Mouse (Mus musculus): Measurements from ENCODE around the gene Gfod1. TPM values are rescaled to one million over a fixed set of nuclear protein-coding genes. Genes with fewer than 3 reads are reported as not detected.

The Gfod1 gene
- polyA plus RNA-seq, 1 experiment from 2014 or later = 0.50 TPM

DNA sequence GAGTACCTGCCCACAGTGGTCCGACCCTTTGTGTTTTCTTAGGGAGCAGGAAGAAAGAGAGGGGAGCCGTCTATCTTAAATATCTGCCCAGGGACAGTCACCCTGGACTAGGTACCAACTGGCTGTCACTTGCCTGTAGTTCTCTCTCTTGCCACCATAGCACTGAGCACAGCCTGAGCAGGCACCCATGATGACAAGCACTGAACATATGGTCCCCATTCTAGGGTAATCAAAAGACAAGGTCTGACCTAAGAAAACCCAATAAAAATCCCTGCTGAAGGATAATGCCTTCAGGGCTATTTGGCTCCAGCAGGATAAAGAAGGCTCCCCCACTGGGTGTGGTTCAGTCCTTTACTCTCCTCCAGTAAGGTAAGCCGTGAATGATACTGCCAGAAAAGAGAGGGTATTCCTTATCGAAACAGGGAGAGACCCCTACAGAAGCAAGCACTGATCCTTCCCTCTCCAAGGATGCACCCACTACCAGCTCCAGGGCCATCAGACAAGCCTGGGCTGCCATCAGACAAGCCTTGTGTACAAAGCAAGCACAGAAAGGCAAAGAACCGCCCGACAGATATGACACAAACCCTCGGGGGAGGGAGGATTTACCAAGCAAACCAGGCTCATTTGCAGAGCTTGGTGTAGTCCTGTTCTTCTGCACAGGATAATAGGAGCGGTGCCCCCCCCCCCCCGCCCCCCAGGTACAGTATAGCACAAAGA is 68.9 kb downstream of the Gfod1 start:
- peaks cover 11% of the 10 kb centered on the region for H3K4me1 ChIP-seq (replicated peaks; ENCODE audit: control insufficient read depth, insufficient read depth, low read length)
- H3K27me3 ChIP-seq (replicated peaks; ENCODE audit: control insufficient read depth, insufficient read depth, low read length) = no peaks in the 10 kb centered on the region
- H3K9me3 ChIP-seq (ENCODE audit: control insufficient read depth) = no peaks in the 10 kb centered on the region
- no peak overlapping the region for H3K27ac ChIP-seq (ENCODE audit: low read depth, low read length)
- WGBS = 52% methylated on average over 9 of the region's 9 CpGs
- TF ChIP-seq CTCF (IDR thresholded peaks at IDR 0.05; ENCODE audit: low read depth) = no peak; the same call in 1 of the 2 replicates
- ATAC-seq = no peak
- no peak overlapping the region for H3K4me3 ChIP-seq (ENCODE audit: low read depth, low read length)
- H3K4me2 ChIP-seq (replicated peaks; ENCODE audit: low read depth) = no peak overlapping the region
- H3K36me3 ChIP-seq (ENCODE audit: control insufficient read depth, insufficient read depth) = no peaks in the 10 kb centered on the region
- H3K9ac ChIP-seq (ENCODE audit: low read depth, low read length) = no peak overlapping the region

DNA sequence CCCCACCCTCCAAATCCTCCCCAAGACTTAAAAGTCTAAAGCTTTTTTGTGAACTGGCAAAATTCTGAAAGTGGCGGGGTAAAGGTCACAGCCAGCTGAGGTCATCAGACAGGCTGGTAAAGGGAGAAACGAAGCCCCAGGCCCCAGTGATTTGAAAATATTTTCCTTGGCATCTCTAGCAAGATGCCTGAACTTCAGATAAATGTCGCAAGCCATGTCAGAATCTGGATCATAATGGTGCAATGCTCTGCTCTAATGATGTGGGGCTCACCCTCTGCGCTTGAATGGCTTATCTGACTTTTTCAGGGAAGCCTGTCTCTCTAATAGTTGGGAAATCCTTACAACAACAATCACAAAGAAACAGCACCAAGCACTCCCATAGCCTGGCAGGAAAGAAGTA is 70.6 kb downstream of the Gfod1 start:
- Histone ChIP-seq H3K9ac (ENCODE audit: low read depth, low read length) (no peak overlapping the region), H3K4me3 (ENCODE audit: low read depth, low read length) (no peak overlapping the region), H3K4me1 (replicated peaks; ENCODE audit: control insufficient read depth, insufficient read depth, low read length) (peaks cover 11% of the 10 kb centered on the region), H3K4me2 (replicated peaks; ENCODE audit: low read depth) (no peak overlapping the region), H3K36me3 (ENCODE audit: control insufficient read depth, insufficient read depth) (no peaks in the 10 kb centered on the region), H3K27me3 (replicated peaks; ENCODE audit: control insufficient read depth, insufficient read depth, low read length) (no peaks in the 10 kb centered on the region), H3K9me3 (ENCODE audit: control insufficient read depth) (no peaks in the 10 kb centered on the region), H3K27ac (ENCODE audit: low read depth, low read length) (no peak overlapping the region)
- ATAC-seq = no peak
- no peak for TF ChIP-seq CTCF (IDR thresholded peaks at IDR 0.05; ENCODE audit: low read depth)
- 81% methylated on average over 4 of the region's 4 CpGs for WGBS

DNA sequence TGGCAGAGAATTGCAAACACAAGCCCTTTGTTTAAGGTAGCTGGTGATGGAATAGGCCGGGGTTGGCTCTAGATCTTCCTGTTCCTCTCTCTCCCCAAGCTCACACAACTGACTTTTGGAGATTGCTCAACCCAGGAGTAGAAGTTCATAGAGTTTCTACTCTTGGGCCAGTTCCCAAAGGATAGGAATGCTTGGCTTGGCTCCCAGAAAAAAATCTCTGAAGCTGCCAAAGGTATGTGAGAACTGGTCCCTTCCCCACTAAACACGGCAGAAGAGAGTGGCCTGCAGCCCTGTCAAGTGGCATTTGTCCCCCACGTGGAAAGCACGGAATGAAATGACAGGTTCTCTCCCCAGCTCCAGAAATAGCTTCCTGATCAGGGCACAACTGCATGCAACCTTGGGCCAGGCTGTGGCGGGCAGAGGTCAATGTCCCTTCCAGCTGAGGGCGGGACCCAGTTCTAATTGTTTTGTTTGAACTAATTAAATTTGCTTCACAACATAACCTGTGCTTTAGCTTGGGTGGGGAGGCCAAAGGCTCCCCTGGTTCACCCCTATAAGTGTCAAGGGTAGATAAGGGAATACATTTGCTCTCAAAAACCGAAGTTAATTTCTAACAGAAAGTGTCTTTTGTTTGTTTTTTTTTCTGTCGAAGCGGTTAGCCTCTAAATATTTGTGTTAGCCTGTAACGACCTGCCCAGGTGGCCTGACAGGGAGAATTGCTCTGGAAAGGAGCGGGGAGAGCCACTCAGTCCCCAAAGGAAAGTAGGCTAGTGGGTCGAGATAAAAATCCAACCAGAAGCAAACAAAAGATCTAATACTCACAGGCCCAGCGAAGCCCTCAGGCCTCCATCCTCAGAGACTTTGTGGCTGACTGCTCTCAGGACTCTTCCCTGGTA is 71.8 kb downstream of the Gfod1 start:
- Histone ChIP-seq H3K9me3 (ENCODE audit: control insufficient read depth) (no peaks in the 10 kb centered on the region), H3K4me1 (replicated peaks; ENCODE audit: control insufficient read depth, insufficient read depth, low read length) (peaks cover 11% of the 10 kb centered on the region), H3K4me2 (replicated peaks; ENCODE audit: low read depth) (no peak overlapping the region), H3K9ac (ENCODE audit: low read depth, low read length) (no peak overlapping the region), H3K27ac (ENCODE audit: low read depth, low read length) (no peak overlapping the region), H3K36me3 (ENCODE audit: control insufficient read depth, insufficient read depth) (no peaks in the 10 kb centered on the region), H3K27me3 (replicated peaks; ENCODE audit: control insufficient read depth, insufficient read depth, low read length) (no peaks in the 10 kb centered on the region), H3K4me3 (ENCODE audit: low read depth, low read length) (no peak overlapping the region)
- TF ChIP-seq CTCF (IDR thresholded peaks at IDR 0.05; ENCODE audit: low read depth) = no peak
- peak; percentile 63 for ATAC-seq
- 15% methylated on average over 13 of the region's 13 CpGs for WGBS

DNA sequence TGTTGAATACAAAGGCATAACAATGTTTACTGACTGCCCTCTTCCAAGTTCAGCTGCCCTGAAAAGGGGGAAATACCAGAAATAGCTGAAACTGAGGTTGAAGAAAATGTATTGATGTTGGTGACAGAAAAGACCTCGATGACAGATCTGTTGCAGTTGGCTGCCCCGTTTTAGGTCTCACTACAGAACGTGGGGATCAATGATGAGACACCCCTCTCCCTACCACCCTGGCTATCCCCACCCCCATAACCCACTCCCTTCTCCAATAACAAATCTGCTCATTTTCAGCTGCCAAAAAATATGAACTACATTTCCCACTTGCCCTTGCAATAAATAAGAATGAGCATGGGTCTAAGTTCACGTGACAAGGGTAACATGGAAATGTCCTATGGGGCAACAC is 73.1 kb downstream of the Gfod1 start:
- no peaks in the 10 kb centered on the region for H3K36me3 ChIP-seq (ENCODE audit: control insufficient read depth, insufficient read depth)
- WGBS = 68% methylated on average over 4 of the region's 4 CpGs
- no peak overlapping the region for H3K4me3 ChIP-seq (ENCODE audit: low read depth, low read length)
- H3K9ac ChIP-seq (ENCODE audit: low read depth, low read length) = no peak overlapping the region
- ATAC-seq = no peak
- H3K27ac ChIP-seq (ENCODE audit: low read depth, low read length) = no peak overlapping the region
- H3K27me3 ChIP-seq (replicated peaks; ENCODE audit: control insufficient read depth, insufficient read depth, low read length) = no peaks in the 10 kb centered on the region
- no peak overlapping the region for H3K4me2 ChIP-seq (replicated peaks; ENCODE audit: low read depth)
- no peak for TF ChIP-seq CTCF (IDR thresholded peaks at IDR 0.05; ENCODE audit: low read depth)
- no peaks in the 10 kb centered on the region for H3K9me3 ChIP-seq (ENCODE audit: control insufficient read depth)
- H3K4me1 ChIP-seq (replicated peaks; ENCODE audit: control insufficient read depth, insufficient read depth, low read length) = peaks cover 11% of the 10 kb centered on the region

DNA sequence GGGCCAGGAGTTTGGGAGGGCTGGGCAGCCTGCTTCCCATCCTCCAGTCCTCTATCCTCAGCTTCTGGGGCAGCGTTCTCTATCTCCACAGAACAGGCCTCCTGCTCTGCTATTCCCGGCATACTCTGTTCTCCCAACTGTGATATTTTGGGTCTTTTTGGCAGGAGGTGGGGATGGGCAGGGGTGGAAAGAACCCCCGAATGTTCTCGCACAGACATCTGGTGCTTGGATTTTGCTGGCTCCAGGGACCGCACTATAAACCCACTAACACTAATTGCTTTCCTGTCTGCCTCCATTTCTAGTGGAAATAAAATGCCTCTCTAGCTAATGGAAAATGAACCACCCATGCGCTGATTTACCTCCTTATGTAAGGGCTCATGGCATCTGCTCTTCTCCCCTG is 73.7 kb downstream of the Gfod1 start:
- no peak for ATAC-seq
- no peak for TF ChIP-seq CTCF (IDR thresholded peaks at IDR 0.05; ENCODE audit: low read depth)
- WGBS = 77% methylated on average over 6 of the region's 6 CpGs
- Histone ChIP-seq H3K36me3 (ENCODE audit: control insufficient read depth, insufficient read depth) (no peaks in the 10 kb centered on the region), H3K4me1 (replicated peaks; ENCODE audit: control insufficient read depth, insufficient read depth, low read length) (peaks cover 11% of the 10 kb centered on the region), H3K9ac (ENCODE audit: low read depth, low read length) (no peak overlapping the region), H3K4me2 (replicated peaks; ENCODE audit: low read depth) (no peak overlapping the region), H3K4me3 (ENCODE audit: low read depth, low read length) (no peak overlapping the region), H3K27ac (ENCODE audit: low read depth, low read length) (no peak overlapping the region), H3K27me3 (replicated peaks; ENCODE audit: control insufficient read depth, insufficient read depth, low read length) (no peaks in the 10 kb centered on the region), H3K9me3 (ENCODE audit: control insufficient read depth) (no peaks in the 10 kb centered on the region)

DNA sequence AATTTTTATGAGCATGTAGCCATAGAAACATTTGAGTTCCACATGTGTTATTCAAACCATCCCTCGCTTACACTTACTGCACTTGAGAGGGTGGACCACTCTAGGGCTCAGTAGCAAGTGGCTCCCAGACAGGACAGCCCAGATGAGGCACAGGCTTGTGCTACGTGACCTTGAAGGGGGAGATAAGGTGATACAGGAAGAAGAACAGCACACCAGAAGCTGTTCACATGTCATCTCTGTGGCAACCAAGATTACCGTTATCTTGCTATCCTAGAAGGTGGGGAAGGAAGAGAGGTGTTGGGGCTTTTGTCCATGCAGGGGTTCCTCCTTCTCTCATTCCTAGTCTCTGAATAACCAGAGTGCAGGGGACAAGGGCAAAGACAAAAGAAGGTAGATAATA is 74.2 kb downstream of the Gfod1 start:
- Histone ChIP-seq H3K4me2 (replicated peaks; ENCODE audit: low read depth) (no peak overlapping the region), H3K27me3 (replicated peaks; ENCODE audit: control insufficient read depth, insufficient read depth, low read length) (no peaks in the 10 kb centered on the region), H3K36me3 (ENCODE audit: control insufficient read depth, insufficient read depth) (no peaks in the 10 kb centered on the region), H3K9me3 (ENCODE audit: control insufficient read depth) (no peaks in the 10 kb centered on the region), H3K4me1 (replicated peaks; ENCODE audit: control insufficient read depth, insufficient read depth, low read length) (peaks cover 11% of the 10 kb centered on the region), H3K4me3 (ENCODE audit: low read depth, low read length) (no peak overlapping the region), H3K27ac (ENCODE audit: low read depth, low read length) (no peak overlapping the region), H3K9ac (ENCODE audit: low read depth, low read length) (no peak overlapping the region)
- no peak for TF ChIP-seq CTCF (IDR thresholded peaks at IDR 0.05; ENCODE audit: low read depth)
- WGBS = 89% methylated on average over 3 of the region's 3 CpGs
- ATAC-seq = no peak
